Mouse (Mus musculus) forebrain, embryonic 16.5 days (tissue): ENCODE measurements at regions not wholly inside any gene's neighbourhood (a gene's known extent, or its start where the extent isn't known, plus 50 kb on each side); places are given as distances from the start of the nearest gene placed in this dataset.
A peak's percentile ranks its signal among the peaks of the same experiment; 100 is the strongest.

ENCODE experiments used
- ATAC-seq: fragments of 200-750 bp; cut with Nextera tagmentation; 2 replicates; pipeline ENCODE4 v1.8.0; 2017; ENCODE audit warnings: mild to moderate bottlenecking, moderate library complexity
- H3K27ac ChIP-seq: fragments of 300-500 bp; sonication (generic); 2 replicates; pipeline ENCODE4 v1.5.1; 2014; ENCODE audit warnings: low read length, control low read depth
- H3K27me3 ChIP-seq: fragments of 300-500 bp; sonication (generic); replicated peaks from 2 replicates; pipeline ENCODE4 v1.6.1; 2014; ENCODE audit warnings: low read length; ENCODE audit not compliant: control insufficient read depth, insufficient read depth
- H3K36me3 ChIP-seq: fragments of 300-500 bp; sonication (generic); 2 replicates; pipeline ENCODE4 v1.6.1; 2014; ENCODE audit not compliant: control insufficient read depth, insufficient read depth
- H3K4me1 ChIP-seq: fragments of 300-500 bp; sonication (generic); replicated peaks from 2 replicates; pipeline ENCODE4 v1.6.1; 2014; ENCODE audit warnings: low read length; ENCODE audit not compliant: control insufficient read depth, insufficient read depth
- H3K4me2 ChIP-seq: fragments of 300-500 bp; sonication (generic); 2 replicates; pipeline ENCODE4 v1.6.1; 2014; ENCODE audit warnings: mild to moderate bottlenecking, low read length, control low read depth
- H3K4me3 ChIP-seq: fragments of 300-500 bp; sonication (generic); replicated peaks from 2 replicates; pipeline ENCODE4 v1.5.1; 2014; ENCODE audit warnings: mild to moderate bottlenecking, low read length, control low read depth
- H3K9ac ChIP-seq: fragments of 300-500 bp; sonication (generic); replicated peaks from 2 replicates; pipeline ENCODE4 v1.6.1; 2014; ENCODE audit warnings: low read depth, low read length, control low read depth
- H3K9me3 ChIP-seq: fragments of 300-500 bp; sonication (generic); 2 replicates; pipeline ENCODE4 v1.6.1; 2016; ENCODE audit warnings: low read length; ENCODE audit not compliant: control insufficient read depth
- WGBS: fragments of 180-500 bp; shearing (Covaris S2); extraction: QIAGEN DNeasy Blood & Tissue Kit; methylation state at CpG from one replicate; pipeline ENCODE4 v1.1.7; 2014; 5-methylcytosine and 5-hydroxymethylcytosine counted together

DNA sequence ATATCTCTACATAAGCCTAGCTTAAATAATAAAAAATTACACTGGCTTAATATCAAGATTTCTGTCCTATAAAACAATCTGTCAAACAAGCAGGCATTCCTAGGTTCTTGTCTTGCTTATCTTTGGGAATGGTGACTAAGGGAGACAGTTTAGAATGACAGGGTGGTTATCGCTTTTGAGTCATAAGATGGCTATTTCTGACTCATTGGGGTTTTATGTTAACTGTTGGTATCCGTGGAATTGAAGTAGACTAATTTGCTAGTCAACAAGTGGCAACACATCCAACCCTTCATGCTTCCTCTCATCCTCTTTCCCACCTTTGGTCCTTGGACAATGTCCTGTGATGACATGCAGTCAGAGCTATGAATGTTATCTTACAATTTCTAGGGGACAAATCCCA, 328.0 kb downstream of the Cps1 start:
- WGBS, result 92% methylated on average over 2 of the region's 2 CpGs
- no peak for ATAC-seq
- Histone ChIP-seq H3K4me1 (no peaks in the 10 kb centered on the region), H3K36me3 (no peaks in the 10 kb centered on the region), H3K4me2 (no peak overlapping the region), H3K27me3 (no peaks in the 10 kb centered on the region), H3K9me3 (no peaks in the 10 kb centered on the region), H3K27ac (no peak overlapping the region), H3K4me3 (no peak overlapping the region), H3K9ac (no peak overlapping the region)

DNA sequence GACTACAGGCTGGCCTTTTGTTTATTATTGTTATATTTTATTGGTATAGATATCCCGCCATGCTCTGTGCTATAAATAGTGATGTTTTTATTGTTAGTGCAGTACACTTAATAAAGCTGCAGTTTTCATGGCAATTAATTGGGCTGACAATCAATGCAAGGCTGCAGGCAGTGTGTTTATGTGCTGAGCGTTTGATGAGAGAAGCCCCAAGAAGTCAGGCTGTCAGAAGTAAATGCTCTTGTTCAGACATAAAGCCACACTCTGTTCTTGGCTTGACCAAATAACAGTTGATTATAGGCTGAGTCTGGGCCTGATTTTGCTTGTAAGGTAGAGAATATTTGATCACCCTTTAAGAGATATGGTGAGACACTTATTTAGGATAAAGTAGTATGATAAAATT, 341.4 kb downstream of the Cps1 start:
- ATAC-seq, result no peak
- WGBS, result 19% methylated on average over 2 of the region's 2 CpGs
- no peak overlapping the region for H3K4me3 ChIP-seq

GRCm38 (mm10) chr1:67465527-67465926, 342.7 kb downstream of the Cps1 start:
- Histone ChIP-seq H3K4me1 (peaks cover 3% of the 10 kb centered on the region; the same call in 1 of the 2 replicates), H3K9me3 (no peaks in the 10 kb centered on the region), H3K27me3 (no peaks in the 10 kb centered on the region), H3K4me3 (no peak overlapping the region), H3K4me2 (no peak overlapping the region), H3K9ac (no peak overlapping the region), H3K27ac (no peak overlapping the region), H3K36me3 (no peaks in the 10 kb centered on the region)
- no peak for ATAC-seq
- 56% methylated on average over 4 of the region's 4 CpGs for WGBS

More for the DNA sequence above, 341.4 kb downstream of the Cps1 start:
- H3K4me2 ChIP-seq, result no peak overlapping the region
- no peaks in the 10 kb centered on the region for H3K36me3 ChIP-seq
- H3K27ac ChIP-seq, result no peak overlapping the region
- no peaks in the 10 kb centered on the region for H3K27me3 ChIP-seq
- peaks cover 3% of the 10 kb centered on the region; the same call in 1 of the 2 replicates for H3K4me1 ChIP-seq
- H3K9me3 ChIP-seq, result no peaks in the 10 kb centered on the region
- no peak overlapping the region for H3K9ac ChIP-seq

DNA sequence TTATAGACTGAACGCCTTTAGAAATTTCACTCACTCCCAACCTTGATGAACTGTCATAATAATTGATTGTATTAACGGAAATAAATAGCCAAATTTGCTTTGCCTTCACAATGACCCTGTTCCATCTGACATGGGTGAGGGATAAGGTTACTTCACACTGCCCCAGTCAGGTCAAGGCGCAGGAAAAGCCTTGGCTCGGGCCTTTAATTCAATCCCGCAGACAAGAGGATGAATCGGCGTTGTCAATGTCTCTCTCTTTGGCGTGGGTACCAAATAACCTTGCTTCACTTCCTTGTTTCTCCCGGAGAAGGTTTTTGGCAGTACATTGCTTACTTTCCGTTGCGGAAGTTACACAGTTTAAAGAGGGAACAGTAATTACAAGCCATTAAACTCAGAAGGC, 354.2 kb downstream of the Cps1 start:
- H3K9ac ChIP-seq, result no peak overlapping the region
- H3K9me3 ChIP-seq, result no peaks in the 10 kb centered on the region
- 68% methylated on average over 11 of the region's 11 CpGs for WGBS
- H3K4me3 ChIP-seq, result no peak overlapping the region
- H3K4me2 ChIP-seq, result no peak overlapping the region
- H3K36me3 ChIP-seq, result no peaks in the 10 kb centered on the region
- ATAC-seq, result no peak
- no peaks in the 10 kb centered on the region for H3K27me3 ChIP-seq
- no peaks in the 10 kb centered on the region for H3K4me1 ChIP-seq
- H3K27ac ChIP-seq, result no peak overlapping the region

GRCm38 (mm10) chr1:67477966-67478365, 355.1 kb downstream of the Cps1 start:
- H3K36me3 ChIP-seq, result no peaks in the 10 kb centered on the region
- ATAC-seq, result no peak
- WGBS, result 84% methylated on average over 3 of the region's 3 CpGs

GRCm38 (mm10) chr1:67481974-67482373, 359.1 kb downstream of the Cps1 start:
- Histone ChIP-seq H3K4me2 (no peak overlapping the region), H3K4me1 (no peaks in the 10 kb centered on the region), H3K36me3 (no peaks in the 10 kb centered on the region), H3K27ac (no peak overlapping the region), H3K9ac (no peak overlapping the region), H3K27me3 (no peaks in the 10 kb centered on the region), H3K9me3 (no peaks in the 10 kb centered on the region), H3K4me3 (no peak overlapping the region)
- 87% methylated on average over 1 of the region's 1 CpGs for WGBS
- no peak for ATAC-seq

More at GRCm38 (mm10) chr1:67477966-67478365, 355.1 kb downstream of the Cps1 start:
- H3K4me3 ChIP-seq, result no peak overlapping the region
- no peaks in the 10 kb centered on the region for H3K4me1 ChIP-seq
- no peaks in the 10 kb centered on the region for H3K9me3 ChIP-seq
- H3K27ac ChIP-seq, result no peak overlapping the region
- H3K4me2 ChIP-seq, result no peak overlapping the region
- no peak overlapping the region for H3K9ac ChIP-seq
- H3K27me3 ChIP-seq, result no peaks in the 10 kb centered on the region

- Histone ChIP-seq H3K9ac (no peak overlapping the region), H3K4me2 (no peak overlapping the region), H3K4me3 (no peak overlapping the region), H3K9me3 (no peaks in the 10 kb centered on the region), H3K36me3 (no peaks in the 10 kb centered on the region), H3K27me3 (no peaks in the 10 kb centered on the region), H3K4me1 (no peaks in the 10 kb centered on the region), H3K27ac (no peak overlapping the region)
- no peak for ATAC-seq
- WGBS, result 80% methylated on average over 3 of the region's 3 CpGs
These were observed 381.3 kb downstream of the Cps1 start for GRCm38 (mm10) chr1:67504140-67504539.

GRCm38 (mm10) chr1:67505746-67506145, 382.9 kb downstream of the Cps1 start:
- no peaks in the 10 kb centered on the region for H3K9me3 ChIP-seq
- no peaks in the 10 kb centered on the region for H3K4me1 ChIP-seq
- H3K27ac ChIP-seq, result no peak overlapping the region
- no peaks in the 10 kb centered on the region for H3K36me3 ChIP-seq
- H3K27me3 ChIP-seq, result no peaks in the 10 kb centered on the region
- peak; percentile 61 for ATAC-seq
- H3K9ac ChIP-seq, result no peak overlapping the region
- no peak overlapping the region for H3K4me2 ChIP-seq
- H3K4me3 ChIP-seq, result no peak overlapping the region
- 48% methylated on average over 2 of the region's 2 CpGs for WGBS

DNA sequence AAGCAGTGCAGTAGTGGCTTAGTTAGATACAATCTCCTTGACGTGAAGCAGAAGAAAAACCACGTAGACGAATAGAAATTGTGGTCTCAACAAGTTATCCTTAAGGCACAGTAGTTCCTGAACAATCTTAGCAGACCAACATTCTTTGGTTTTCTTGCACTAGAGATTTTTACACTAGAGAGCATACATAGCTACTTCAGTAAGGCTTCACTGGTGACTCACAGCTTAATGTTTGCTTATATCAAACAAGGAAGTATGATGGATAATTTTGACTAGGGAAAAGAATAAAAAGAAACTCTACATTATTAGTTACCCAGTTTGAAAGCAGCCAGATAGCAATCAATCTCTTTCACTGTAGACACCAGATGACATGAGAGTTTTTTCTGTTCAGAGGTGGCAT, 395.5 kb downstream of the Cps1 start:
- Histone ChIP-seq H3K9ac (no peak overlapping the region), H3K27ac (no peak overlapping the region), H3K36me3 (no peaks in the 10 kb centered on the region), H3K4me2 (no peak overlapping the region), H3K4me3 (no peak overlapping the region), H3K9me3 (no peaks in the 10 kb centered on the region), H3K27me3 (no peaks in the 10 kb centered on the region), H3K4me1 (no peaks in the 10 kb centered on the region)
- no peak for ATAC-seq
- 91% methylated on average over 3 of the region's 3 CpGs for WGBS

DNA sequence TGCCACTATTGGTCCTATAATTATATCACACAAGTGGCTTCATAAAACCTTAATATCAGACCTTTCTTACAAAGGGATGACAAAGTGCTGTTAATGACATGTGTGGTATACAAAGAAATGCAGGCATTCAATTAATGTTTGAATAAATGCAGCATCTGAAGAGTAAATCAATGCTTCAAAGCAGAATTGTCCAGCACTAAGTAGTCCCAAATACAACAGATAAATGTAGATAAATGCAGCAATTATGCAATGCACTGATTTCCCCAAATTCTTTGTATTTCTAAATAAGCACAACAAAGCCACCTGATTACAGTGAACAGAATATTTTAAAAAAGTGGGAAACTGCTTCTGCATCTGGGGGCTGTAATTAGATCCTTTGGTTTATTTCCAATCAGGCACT, 435.9 kb downstream of the Cps1 start:
- Histone ChIP-seq H3K4me2 (no peak overlapping the region), H3K27me3 (no peaks in the 10 kb centered on the region), H3K27ac (no peak overlapping the region), H3K4me3 (no peak overlapping the region), H3K9ac (no peak overlapping the region), H3K36me3 (no peaks in the 10 kb centered on the region), H3K9me3 (no peaks in the 10 kb centered on the region), H3K4me1 (no peaks in the 10 kb centered on the region)
- ATAC-seq, result peak; percentile 71
